Comparison of ENCODE assay signal across 16 mouse cellular contexts in the genomic region with DNA sequence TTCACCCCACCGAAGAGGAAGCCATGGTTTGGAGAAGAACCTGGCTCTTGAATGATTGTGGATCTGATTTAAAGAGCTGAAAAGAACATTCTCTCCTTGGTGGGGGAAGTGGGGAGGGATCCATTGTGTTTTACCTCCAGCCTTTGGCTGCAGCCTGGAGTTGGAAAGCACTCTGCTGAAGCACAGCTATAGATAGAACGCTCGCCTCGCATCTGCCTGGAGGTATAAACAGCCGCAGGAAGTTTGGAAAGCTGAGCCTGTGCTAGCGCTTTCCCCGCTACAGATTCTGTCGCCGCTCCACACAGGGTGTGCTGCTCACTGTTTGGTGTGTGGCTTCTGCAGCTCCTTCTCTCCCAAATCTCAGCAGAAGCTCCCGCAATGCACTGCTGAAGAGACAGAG.
A peak's percentile ranks its signal among the peaks of the same experiment; 100 is the strongest.
DNase-seq lines count a peak whose midpoint lies in the region; ATAC-seq lines count a peak whose summit lies in the region.
"Had no signal": no experiment of that assay in that cellular context is flagged by ENCODE, and none has a peak within 500 bp of the region (broad histone marks: within the 10 kb centered on the region; RNA-seq: fewer than 3 reads in every experiment).

No protein-coding gene starts in this region.

- no peaks in the 10 kb centered on the region for H3K9me3 ChIP-seq in heart, embryonic 10.5 days
- H3K9me3 ChIP-seq in liver, embryonic 12.5 days (replicated peaks): no peaks in the 10 kb centered on the region
- H3K9me3 ChIP-seq: embryonic facial prominence, embryonic 15.5 days; limb, embryonic 15.5 days had no signal

- no peak overlapping the region for H3K9ac ChIP-seq in liver, embryonic 12.5 days
- H3K9ac ChIP-seq: embryonic facial prominence, embryonic 15.5 days; limb, embryonic 15.5 days had no signal

- ATAC-seq in frontal cortex, adult (ENCODE audit: low TSS enrichment): peak; percentile 99
- no peak for ATAC-seq in liver, embryonic 12.5 days
- ATAC-seq: forebrain, embryonic 14.5 days had no signal

- DNase-seq in heart, embryonic 10.5 days (ENCODE audit: low spot score): no peak
- DNase-seq in heart, postnatal 36 days: no peak
- peak; percentile 28 to 52 for DNase-seq in lung, adult 18-20 months
- DNase-seq in right cerebral cortex, adult 18-20 months: peak; percentile 59
- DNase-seq in urinary bladder, postnatal 4 days (ENCODE audit: low spot score in 2 of 2): no peak
- DNase-seq in thymus, postnatal 25 days: no peak
- DNase-seq: adrenal gland, postnatal 14 days; cerebellum, adult 11 months; kidney, adult 18-20 months; thymus, adult 18-20 months had no signal

- no peak overlapping the region for H3K4me2 ChIP-seq in liver, embryonic 12.5 days
- H3K4me2 ChIP-seq: embryonic facial prominence, embryonic 15.5 days; limb, embryonic 15.5 days had no signal

- H3K4me1 ChIP-seq in heart, embryonic 10.5 days: peaks cover 5% of the 10 kb centered on the region; the same call in 1 of the 2 replicates
- no peaks in the 10 kb centered on the region for H3K4me1 ChIP-seq in liver, embryonic 12.5 days
- H3K4me1 ChIP-seq: embryonic facial prominence, embryonic 15.5 days; limb, embryonic 15.5 days had no signal

- intact Hi-C loops in heart, postnatal 36 days (cut with DNase I): no loop called here

- H3K36me3 ChIP-seq in heart, embryonic 10.5 days: no peaks in the 10 kb centered on the region
- H3K36me3 ChIP-seq in liver, embryonic 12.5 days: no peaks in the 10 kb centered on the region
- H3K36me3 ChIP-seq: embryonic facial prominence, embryonic 15.5 days; limb, embryonic 15.5 days had no signal

- WGBS in heart, embryonic 10.5 days: 50% methylated on average over 10 of the region's 10 CpGs
- WGBS in liver, embryonic 12.5 days (ENCODE audit: insufficient replicate concordance): 65% methylated on average over 10 of the region's 10 CpGs

- H3K4me3 ChIP-seq in heart, embryonic 10.5 days: no peak overlapping the region
- no peak overlapping the region for H3K4me3 ChIP-seq in liver, embryonic 12.5 days
- H3K4me3 ChIP-seq: embryonic facial prominence, embryonic 15.5 days; limb, embryonic 15.5 days; megakaryocyte, embryonic 14.5 days had no signal

- H3K27me3 ChIP-seq in heart, embryonic 10.5 days (ENCODE audit: insufficient read depth, poor library complexity, severe bottlenecking): no peaks in the 10 kb centered on the region
- H3K27me3 ChIP-seq in liver, embryonic 12.5 days (replicated peaks): no peaks in the 10 kb centered on the region
- H3K27me3 ChIP-seq: embryonic facial prominence, embryonic 15.5 days; limb, embryonic 15.5 days had no signal

- peak overlapping the region; percentile 29; the same call in 1 of the 2 replicates for H3K27ac ChIP-seq in heart, embryonic 10.5 days
- no peak overlapping the region for H3K27ac ChIP-seq in liver, embryonic 12.5 days
- H3K27ac ChIP-seq: embryonic facial prominence, embryonic 15.5 days; limb, embryonic 15.5 days had no signal

Comparison
In these comparisons a context has a peak if more than half of its experiments do, and no peak if none do; other contexts are left out.
1. DNase-seq: peak in lung, adult 18-20 months (2 of 2) and right cerebral cortex, adult 18-20 months (single experiment); none in heart, embryonic 10.5 days (single experiment), heart, postnatal 36 days (0 of 2), urinary bladder, postnatal 4 days (0 of 2) and thymus, postnatal 25 days (single experiment).